Mouse (Mus musculus): ENCODE results near the gene Kif6.

- TF ChIP-seq CTCF (IDR thresholded peaks at IDR 0.05; ENCODE audit: extremely low read depth, insufficient read depth, insufficient read length, insufficient replicate concordance) (no peak), POLR2A (IDR thresholded peaks at IDR 0.05; ENCODE audit: low read depth, low read length) (no peak)
Observed at GRCm38 (mm10) chr17:49813893-49814640, 199.1 kb downstream of the Kif6 start.

All from spleen, adult 2 months (tissue).